Mouse (Mus musculus): ENCODE results near the gene Elf2. TPM values are rescaled to one million over a fixed set of nuclear protein-coding genes. Genes with fewer than 3 reads are reported as not detected.
"Not testable (repeated sequence)": the region's sequence is repeated elsewhere in the genome, so short reads cannot be mapped to it uniquely, and the experiment has no call there.

Elf2 gene
- total RNA-seq, 2 experiments from 2014 or later, result 33.6 to 39.0 TPM

GRCm38 (mm10) chr3:51333234-51333889, 7.1 kb downstream of the Elf2 start:
- DNase-seq (ENCODE audit: low spot score in 2 of 2), result no peak

GRCm38 (mm10) chr3:51330086-51330485, 10.4 kb downstream of the Elf2 start:
- no peak for DNase-seq (ENCODE audit: low spot score in 2 of 2)

GRCm38 (mm10) chr3:51328546-51328945, 11.9 kb downstream of the Elf2 start:
- no peak for DNase-seq (ENCODE audit: low spot score in 2 of 2)

GRCm38 (mm10) chr3:51327817-51328216, 12.6 kb downstream of the Elf2 start:
- no peak for DNase-seq (ENCODE audit: low spot score in 2 of 2)

- DNase-seq (ENCODE audit: low spot score in 2 of 2), result no peak
Observed at GRCm38 (mm10) chr3:51327429-51327797, 13.1 kb downstream of the Elf2 start.

GRCm38 (mm10) chr3:51326664-51327428, 13.6 kb downstream of the Elf2 start:
- peak; percentile 32 to 51 for DNase-seq (ENCODE audit: low spot score in 2 of 2)

- DNase-seq (ENCODE audit: low spot score in 2 of 2), result no peak
Observed at GRCm38 (mm10) chr3:51325475-51325874, 15.0 kb downstream of the Elf2 start.

GRCm38 (mm10) chr3:51323006-51323405, 17.5 kb downstream of the Elf2 start:
- DNase-seq (ENCODE audit: low spot score in 2 of 2), result no peak

GRCm38 (mm10) chr3:51322326-51322725, 18.1 kb downstream of the Elf2 start:
- DNase-seq (ENCODE audit: low spot score in 2 of 2), result no peak

- DNase-seq (ENCODE audit: low spot score in 2 of 2), result no peak
Observed at GRCm38 (mm10) chr3:51321141-51321540, 19.3 kb downstream of the Elf2 start.

GRCm38 (mm10) chr3:51318053-51318452, 22.4 kb downstream of the Elf2 start:
- not testable (repeated sequence) for DNase-seq (ENCODE audit: low spot score in 2 of 2)

GRCm38 (mm10) chr3:51316876-51317275, 23.6 kb downstream of the Elf2 start:
- no peak for DNase-seq (ENCODE audit: low spot score in 2 of 2)

GRCm38 (mm10) chr3:51311638-51312037, 28.8 kb downstream of the Elf2 start:
- no peak for DNase-seq (ENCODE audit: low spot score in 2 of 2)

- no peak for DNase-seq (ENCODE audit: low spot score in 2 of 2)
Observed at GRCm38 (mm10) chr3:51310098-51310497, 30.4 kb downstream of the Elf2 start.

GRCm38 (mm10) chr3:51306621-51307020, 33.8 kb downstream of the Elf2 start:
- no peak for DNase-seq (ENCODE audit: low spot score in 2 of 2)

- no peak for DNase-seq (ENCODE audit: low spot score in 2 of 2)
Observed at GRCm38 (mm10) chr3:51305961-51306360, 34.5 kb downstream of the Elf2 start.

- DNase-seq (ENCODE audit: low spot score in 2 of 2), result no peak
Observed at GRCm38 (mm10) chr3:51302971-51303476, 37.4 kb downstream of the Elf2 start.

GRCm38 (mm10) chr3:51301583-51301982, 38.9 kb downstream of the Elf2 start:
- DNase-seq (ENCODE audit: low spot score in 2 of 2), result no peak

- no peak for DNase-seq (ENCODE audit: low spot score in 2 of 2)
Observed at GRCm38 (mm10) chr3:51296790-51297189, 43.7 kb downstream of the Elf2 start.

GRCm38 (mm10) chr3:51295225-51295624, 45.2 kb downstream of the Elf2 start:
- no peak for DNase-seq (ENCODE audit: low spot score in 2 of 2)

- DNase-seq (ENCODE audit: low spot score in 2 of 2), result no peak
Observed at GRCm38 (mm10) chr3:51294251-51294650, 46.2 kb downstream of the Elf2 start.
